Mouse (Mus musculus): ENCODE data around the gene Gatc. TPM values are rescaled to one million over a fixed set of nuclear protein-coding genes. Genes with fewer than 3 reads are reported as not detected.
"Not testable (repeated sequence)": the region's sequence is repeated elsewhere in the genome, so short reads cannot be mapped to it uniquely, and the experiment has no call there.

Gene Gatc
- polyA plus RNA-seq, 1 experiment from 2014 or later, result 24.6 TPM

DNA sequence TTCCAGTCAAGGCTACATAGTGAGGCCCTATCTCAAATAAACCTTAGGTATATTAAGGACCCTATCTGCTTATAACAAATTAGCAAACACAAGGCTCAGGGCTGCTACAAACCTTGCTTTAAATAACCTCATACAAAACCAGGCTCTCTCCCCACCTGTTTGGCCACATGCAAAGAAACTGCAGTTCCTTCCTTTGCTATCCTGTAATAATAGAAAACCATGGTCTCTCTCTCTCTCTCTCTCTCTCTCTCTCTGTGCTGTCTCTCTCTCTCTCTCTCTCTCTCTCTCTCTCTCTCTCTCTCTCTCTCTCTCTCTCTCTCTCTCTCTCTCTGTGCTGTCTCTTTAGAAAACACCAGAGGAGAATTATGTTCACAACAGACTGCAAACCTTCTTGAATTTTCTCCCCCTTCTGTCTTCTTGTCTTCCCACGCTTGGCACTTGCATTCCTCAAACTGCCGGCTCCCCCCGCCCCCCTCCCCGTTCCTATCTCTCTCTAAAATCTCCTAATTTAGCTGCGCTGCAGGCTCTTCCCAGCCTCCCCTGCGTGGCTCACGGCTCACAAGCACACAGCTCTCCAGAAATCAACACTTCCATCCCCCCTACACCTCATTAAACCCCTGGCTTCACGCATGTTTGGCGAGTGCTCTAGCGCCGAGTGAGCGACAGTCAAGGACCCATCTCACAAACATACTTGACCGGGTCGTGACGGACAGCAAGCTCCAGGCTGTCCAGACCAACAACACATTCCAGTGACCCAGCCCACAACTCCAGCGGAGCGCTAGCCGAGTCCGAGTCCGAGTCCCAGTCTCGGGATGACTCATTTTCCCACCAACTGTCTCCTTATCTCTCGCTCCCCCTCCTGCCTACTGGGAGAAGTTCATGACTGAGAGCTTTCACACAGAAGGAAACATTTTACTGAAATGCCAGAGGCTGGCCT, 21.7 kb downstream of the Gatc start:
- H3K36me3 ChIP-seq (ENCODE audit: control insufficient read depth, insufficient read depth), result no peaks in the 10 kb centered on the region
- no peaks in the 10 kb centered on the region for H3K27me3 ChIP-seq (ENCODE audit: control insufficient read depth, insufficient read depth, low read length)
- peaks cover 24% of the 10 kb centered on the region for H3K4me1 ChIP-seq (ENCODE audit: control insufficient read depth, insufficient read depth, low read length)
- peak overlapping the region; percentile 67 for H3K9ac ChIP-seq (ENCODE audit: low read length)
- peak; percentile 83 for ATAC-seq (replicated peaks; ENCODE audit: extremely low read depth, insufficient read depth, low FRiP score)
- no peaks in the 10 kb centered on the region for H3K9me3 ChIP-seq (replicated peaks; ENCODE audit: control insufficient read depth, low read length)
- H3K4me2 ChIP-seq (ENCODE audit: low read depth, low read length), result peak overlapping the region; percentile 80
- WGBS, result 1% methylated on average over 22 of the region's 22 CpGs
- peak overlapping the region; percentile 70 for H3K27ac ChIP-seq (ENCODE audit: low read length)
- H3K4me3 ChIP-seq (ENCODE audit: low read length), result peak overlapping the region; percentile 53

DNA sequence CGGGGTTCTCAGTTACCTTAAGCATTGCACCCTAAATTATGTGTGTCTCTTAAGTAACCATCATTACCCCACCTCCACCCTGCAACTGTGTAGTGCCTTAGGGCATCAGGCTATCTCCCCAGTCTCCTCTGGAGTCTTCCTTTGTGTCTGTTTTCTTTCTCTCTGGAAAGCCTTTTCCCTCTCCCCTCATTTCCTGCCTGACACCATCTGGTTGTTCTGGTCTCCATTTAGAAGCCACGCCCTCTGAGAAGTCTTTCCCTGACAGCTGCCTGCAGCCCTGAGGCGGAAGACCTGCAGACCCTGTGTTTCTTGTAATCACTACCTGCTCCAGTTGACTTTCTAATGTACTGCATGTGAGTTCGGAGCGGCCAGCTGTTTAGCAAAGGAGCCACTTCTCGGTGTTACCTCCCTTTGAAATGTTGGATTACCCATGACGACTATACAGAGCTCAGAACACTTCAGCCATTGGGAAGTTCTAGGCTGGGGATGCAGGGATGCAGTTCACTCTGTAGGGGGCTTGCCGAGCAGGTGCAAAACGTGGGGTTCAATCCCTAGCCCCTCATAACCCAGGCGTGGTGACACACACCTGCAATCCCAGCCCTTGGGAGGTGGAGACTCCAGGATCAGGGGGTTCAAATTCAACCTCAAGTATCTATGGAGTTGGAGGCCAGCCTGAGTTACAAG, 23.2 kb downstream of the Gatc start:
- Histone ChIP-seq H3K4me3 (ENCODE audit: low read length) (no peak overlapping the region), H3K9ac (ENCODE audit: low read length) (peak overlapping the region; percentile 28; the same call in 1 of the 2 replicates), H3K36me3 (ENCODE audit: control insufficient read depth, insufficient read depth) (no peaks in the 10 kb centered on the region), H3K4me2 (ENCODE audit: low read depth, low read length) (peak overlapping the region; percentile 32), H3K27ac (ENCODE audit: low read length) (peak overlapping the region; percentile 14; the same call in 1 of the 2 replicates), H3K27me3 (ENCODE audit: control insufficient read depth, insufficient read depth, low read length) (no peaks in the 10 kb centered on the region), H3K4me1 (ENCODE audit: control insufficient read depth, insufficient read depth, low read length) (peaks cover 30% of the 10 kb centered on the region), H3K9me3 (replicated peaks; ENCODE audit: control insufficient read depth, low read length) (no peaks in the 10 kb centered on the region)
- ATAC-seq (replicated peaks; ENCODE audit: extremely low read depth, insufficient read depth, low FRiP score), result no peak
- 15% methylated on average over 10 of the region's 10 CpGs for WGBS

DNA sequence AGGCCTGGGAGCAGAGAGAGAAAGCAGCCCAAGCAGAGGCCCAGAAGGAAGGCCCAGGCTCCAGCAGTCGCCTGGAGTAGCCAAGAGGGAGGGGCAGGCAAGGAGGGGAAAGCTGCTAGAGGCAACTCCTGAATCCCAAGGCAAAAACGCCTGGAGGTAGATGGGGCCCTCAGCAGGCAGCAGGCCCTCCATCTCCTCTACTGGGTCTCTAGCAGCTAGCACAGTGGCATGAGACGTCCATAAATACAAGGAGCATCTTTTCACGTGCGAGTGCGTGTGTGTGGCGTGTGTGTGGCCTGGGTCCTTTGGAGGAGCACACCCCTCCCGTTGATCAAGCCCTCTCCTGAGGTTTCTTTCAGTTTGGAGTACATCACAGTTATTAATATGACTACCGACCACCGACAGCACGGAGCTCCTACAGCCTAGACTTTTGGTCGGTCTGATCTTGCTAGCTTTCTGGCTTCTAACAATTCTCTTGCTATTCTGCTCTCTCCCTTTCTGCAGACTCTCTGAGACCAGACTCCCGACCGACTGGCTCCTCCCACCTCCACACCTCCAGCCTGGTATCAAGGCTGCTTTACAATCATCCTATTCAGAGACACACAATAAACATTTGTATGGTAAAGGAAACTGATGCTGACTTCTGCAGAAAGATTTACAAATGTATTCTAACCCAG, 23.9 kb downstream of the Gatc start:
- Histone ChIP-seq H3K4me3 (ENCODE audit: low read length) (no peak overlapping the region), H3K36me3 (ENCODE audit: control insufficient read depth, insufficient read depth) (no peaks in the 10 kb centered on the region), H3K27me3 (ENCODE audit: control insufficient read depth, insufficient read depth, low read length) (no peaks in the 10 kb centered on the region), H3K9me3 (replicated peaks; ENCODE audit: control insufficient read depth, low read length) (no peaks in the 10 kb centered on the region), H3K9ac (ENCODE audit: low read length) (peak overlapping the region; percentile 35), H3K27ac (ENCODE audit: low read length) (peak overlapping the region; percentile 14; the same call in 1 of the 2 replicates), H3K4me1 (ENCODE audit: control insufficient read depth, insufficient read depth, low read length) (peaks cover 30% of the 10 kb centered on the region), H3K4me2 (ENCODE audit: low read depth, low read length) (peak overlapping the region; percentile 32)
- 18% methylated on average over 14 of the region's 14 CpGs for WGBS
- no peak for ATAC-seq (replicated peaks; ENCODE audit: extremely low read depth, insufficient read depth, low FRiP score)

DNA sequence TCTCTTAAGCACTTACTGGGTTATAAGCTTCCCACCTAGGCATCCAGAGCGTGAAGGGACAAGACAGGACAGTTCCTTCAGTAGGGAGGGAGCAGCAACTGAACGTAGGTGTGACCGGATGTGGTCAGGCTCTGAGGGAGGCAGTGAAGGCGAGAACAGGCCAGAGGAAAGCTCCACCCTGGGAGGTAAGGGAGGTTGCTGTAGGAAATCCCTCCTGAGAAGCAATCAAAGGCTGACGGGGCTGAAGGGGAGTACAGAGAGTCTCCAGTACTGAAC, 27.4 kb downstream of the Gatc start:
- no peak for ATAC-seq (replicated peaks; ENCODE audit: extremely low read depth, insufficient read depth, low FRiP score)
- no peaks in the 10 kb centered on the region for H3K9me3 ChIP-seq (replicated peaks; ENCODE audit: control insufficient read depth, low read length)
- no peak overlapping the region for H3K27ac ChIP-seq (ENCODE audit: low read length)
- H3K4me2 ChIP-seq (ENCODE audit: low read depth, low read length), result no peak overlapping the region
- H3K4me3 ChIP-seq (ENCODE audit: low read length), result no peak overlapping the region
- WGBS, result 50% methylated on average over 5 of the region's 5 CpGs
- H3K36me3 ChIP-seq (ENCODE audit: control insufficient read depth, insufficient read depth), result no peaks in the 10 kb centered on the region
- H3K9ac ChIP-seq (ENCODE audit: low read length), result no peak overlapping the region
- no peaks in the 10 kb centered on the region for H3K27me3 ChIP-seq (ENCODE audit: control insufficient read depth, insufficient read depth, low read length)
- peaks cover 22% of the 10 kb centered on the region for H3K4me1 ChIP-seq (ENCODE audit: control insufficient read depth, insufficient read depth, low read length)

DNA sequence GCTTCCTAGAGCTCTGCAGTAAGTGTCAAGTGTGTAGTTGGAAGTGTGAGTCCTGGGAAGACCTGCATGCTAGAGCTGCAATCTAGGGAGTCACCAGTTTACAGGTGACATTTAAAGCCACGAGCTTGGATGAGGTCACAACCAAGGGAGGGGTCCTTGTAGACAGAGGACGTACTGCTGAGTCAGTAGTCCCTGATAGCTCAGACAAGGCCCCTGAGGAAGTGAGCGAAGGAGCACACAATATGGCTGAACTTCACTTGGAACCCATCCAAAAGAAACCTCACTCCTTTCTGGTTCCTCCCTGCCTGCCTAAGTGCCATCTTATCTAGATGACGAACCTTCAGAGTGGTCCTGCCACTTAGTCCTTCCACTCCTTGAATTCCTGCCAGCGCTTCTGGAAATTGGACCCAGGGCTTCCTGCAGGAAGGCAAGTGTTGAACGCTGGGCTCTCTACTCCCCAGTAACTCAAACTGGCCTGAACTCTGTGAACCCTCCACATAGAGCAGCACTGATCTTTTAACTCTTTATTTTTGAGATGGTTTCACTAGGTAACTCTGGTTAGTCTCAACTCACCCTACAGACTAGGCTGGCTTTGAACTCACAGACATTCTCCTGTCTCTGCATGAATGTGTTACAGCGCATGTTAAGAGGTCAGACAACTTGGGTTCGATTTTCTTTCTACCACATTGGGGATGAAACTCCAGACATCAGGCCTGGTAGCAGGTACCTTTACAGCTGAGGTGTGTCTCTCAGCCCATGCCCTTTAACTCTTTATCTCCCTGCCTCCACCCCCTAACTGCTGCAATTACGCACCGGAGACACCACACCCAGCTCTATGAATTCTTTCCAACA, 27.9 kb downstream of the Gatc start:
- 50% methylated on average over 10 of the region's 10 CpGs for WGBS
- H3K4me2 ChIP-seq (ENCODE audit: low read depth, low read length), result no peak overlapping the region
- H3K27ac ChIP-seq (ENCODE audit: low read length), result peak overlapping the region; percentile 29
- peak; percentile 35; the same call in 1 of the 2 replicates for ATAC-seq (replicated peaks; ENCODE audit: extremely low read depth, insufficient read depth, low FRiP score)
- no peaks in the 10 kb centered on the region for H3K36me3 ChIP-seq (ENCODE audit: control insufficient read depth, insufficient read depth)
- H3K9ac ChIP-seq (ENCODE audit: low read length), result no peak overlapping the region
- peaks cover 19% of the 10 kb centered on the region for H3K4me1 ChIP-seq (ENCODE audit: control insufficient read depth, insufficient read depth, low read length)
- H3K27me3 ChIP-seq (ENCODE audit: control insufficient read depth, insufficient read depth, low read length), result no peaks in the 10 kb centered on the region
- no peak overlapping the region for H3K4me3 ChIP-seq (ENCODE audit: low read length)
- no peaks in the 10 kb centered on the region for H3K9me3 ChIP-seq (replicated peaks; ENCODE audit: control insufficient read depth, low read length)

DNA sequence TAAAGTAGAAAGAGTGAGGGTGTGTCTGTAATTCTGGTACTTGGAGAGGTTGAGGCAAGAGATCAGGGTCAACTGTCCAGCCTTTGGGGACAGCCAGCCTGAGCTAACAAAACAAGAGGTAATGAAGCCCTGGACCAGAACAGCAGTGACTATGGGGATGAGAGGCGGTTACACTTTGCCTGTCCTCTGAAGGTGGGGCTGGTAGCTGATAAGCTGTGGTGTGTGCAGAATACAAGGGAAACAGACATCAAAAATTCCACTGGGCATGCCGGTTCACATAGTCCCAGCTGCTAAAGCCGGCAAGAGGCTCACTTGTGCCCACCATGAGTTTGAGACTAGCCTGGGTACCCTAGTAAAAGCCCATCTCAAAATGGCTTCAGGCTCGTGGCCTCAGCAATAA, 28.6 kb downstream of the Gatc start:
- Histone ChIP-seq H3K4me1 (ENCODE audit: control insufficient read depth, insufficient read depth, low read length) (peaks cover 12% of the 10 kb centered on the region), H3K9me3 (replicated peaks; ENCODE audit: control insufficient read depth, low read length) (no peaks in the 10 kb centered on the region), H3K4me2 (ENCODE audit: low read depth, low read length) (no peak overlapping the region), H3K9ac (ENCODE audit: low read length) (no peak overlapping the region), H3K27me3 (ENCODE audit: control insufficient read depth, insufficient read depth, low read length) (no peaks in the 10 kb centered on the region), H3K4me3 (ENCODE audit: low read length) (no peak overlapping the region), H3K36me3 (ENCODE audit: control insufficient read depth, insufficient read depth) (no peaks in the 10 kb centered on the region), H3K27ac (ENCODE audit: low read length) (no peak overlapping the region)
- ATAC-seq (replicated peaks; ENCODE audit: extremely low read depth, insufficient read depth, low FRiP score), result no peak
- WGBS, result 57% methylated on average over 4 of the region's 4 CpGs

DNA sequence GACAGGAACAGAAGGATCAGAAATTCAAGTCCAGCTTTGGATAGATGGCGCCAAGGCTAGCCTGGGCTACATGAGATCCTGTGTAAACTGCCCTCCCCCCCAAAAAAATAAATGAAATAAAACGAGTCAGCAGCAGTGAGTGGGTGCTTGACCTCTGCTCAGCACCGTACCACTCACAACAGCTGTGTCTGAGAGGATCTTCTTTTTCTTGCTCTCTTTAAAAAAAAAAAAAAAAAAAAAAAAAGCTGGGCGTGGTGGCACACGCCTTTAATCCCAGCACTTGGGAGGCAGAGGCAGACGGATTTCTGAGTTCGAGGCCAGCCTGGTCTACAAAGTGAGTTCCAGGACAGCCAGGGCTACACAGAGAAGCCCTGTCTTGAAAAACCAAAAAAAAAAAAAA, 38.8 kb downstream of the Gatc start:
- WGBS, result 83% methylated on average over 4 of the region's 7 CpGs
- not testable (repeated sequence) for H3K4me3 ChIP-seq (ENCODE audit: low read length); H3K4me2 ChIP-seq (ENCODE audit: low read depth, low read length)

DNA sequence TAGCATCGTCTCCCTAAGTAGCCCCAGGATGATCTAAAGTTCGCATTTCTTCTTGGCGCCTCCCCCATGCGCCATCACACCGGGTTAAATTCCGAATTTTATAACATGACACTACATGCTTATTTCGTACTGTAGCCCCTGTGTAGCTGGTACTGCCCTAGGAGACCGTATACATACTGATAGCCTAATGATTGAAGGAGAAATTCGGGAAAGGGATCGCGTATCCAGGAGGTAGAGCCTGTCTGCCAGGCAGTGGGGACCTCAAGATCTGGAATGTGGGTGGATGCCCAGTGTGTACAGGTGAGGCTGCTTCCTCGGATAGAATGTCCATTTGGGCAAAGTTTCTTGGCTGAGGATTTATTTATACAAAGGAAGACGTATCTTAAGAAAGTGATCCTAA, 39.4 kb downstream of the Gatc start:
- peak overlapping the region; percentile 93 for H3K4me2 ChIP-seq (ENCODE audit: low read depth, low read length)
- H3K36me3 ChIP-seq (ENCODE audit: control insufficient read depth, insufficient read depth), result peaks cover 21% of the 10 kb centered on the region
- H3K9me3 ChIP-seq (replicated peaks; ENCODE audit: control insufficient read depth, low read length), result no peaks in the 10 kb centered on the region
- H3K4me3 ChIP-seq (ENCODE audit: low read length), result peak overlapping the region; percentile 88
- H3K4me1 ChIP-seq (ENCODE audit: control insufficient read depth, insufficient read depth, low read length), result peaks cover 24% of the 10 kb centered on the region
- WGBS, result 29% methylated on average over 13 of the region's 13 CpGs
- H3K27me3 ChIP-seq (ENCODE audit: control insufficient read depth, insufficient read depth, low read length), result no peaks in the 10 kb centered on the region
- peak overlapping the region; percentile 75 for H3K27ac ChIP-seq (ENCODE audit: low read length)
- H3K9ac ChIP-seq (ENCODE audit: low read length), result peak overlapping the region; percentile 80
- ATAC-seq (replicated peaks; ENCODE audit: extremely low read depth, insufficient read depth, low FRiP score), result no peak

More for the DNA sequence above, 38.8 kb downstream of the Gatc start:
- not testable (repeated sequence) for H3K27ac ChIP-seq (ENCODE audit: low read length); H3K9ac ChIP-seq (ENCODE audit: low read length); ATAC-seq (replicated peaks; ENCODE audit: extremely low read depth, insufficient read depth, low FRiP score); H3K9me3 ChIP-seq (replicated peaks; ENCODE audit: control insufficient read depth, low read length); H3K27me3 ChIP-seq (ENCODE audit: control insufficient read depth, insufficient read depth, low read length)
- peaks cover 22% of the 10 kb centered on the region for H3K4me1 ChIP-seq (ENCODE audit: control insufficient read depth, insufficient read depth, low read length)
- peaks cover 15% of the 10 kb centered on the region for H3K36me3 ChIP-seq (ENCODE audit: control insufficient read depth, insufficient read depth)
